Mouse (Mus musculus) embryonic facial prominence, embryonic 15.5 days (tissue): ENCODE results near the gene Znhit1. TPM values are rescaled to one million over a fixed set of nuclear protein-coding genes. Genes with fewer than 3 reads are reported as not detected.

ENCODE experiments used
- ATAC-seq: fragments of 200-750 bp; cut with Nextera tagmentation; 2 replicates; pipeline ENCODE4 v1.8.0; 2017; ENCODE audit warnings: low read depth, moderate TSS enrichment; ENCODE audit not compliant: insufficient number of reproducible peaks, low FRiP score, low TSS enrichment
- H3K27ac ChIP-seq: fragments of 300-500 bp; sonication (generic); replicated peaks from 2 replicates; pipeline ENCODE4 v1.5.1; 2015; ENCODE audit warnings: mild to moderate bottlenecking, inconsistent platforms
- H3K27me3 ChIP-seq: fragments of 300-500 bp; sonication (generic); 2 replicates; pipeline ENCODE4 v1.6.1; 2015; ENCODE audit warnings: inconsistent platforms
- H3K36me3 ChIP-seq: fragments of 300-500 bp; sonication (generic); 2 replicates; pipeline ENCODE4 v1.6.1; 2015; ENCODE audit warnings: mild to moderate bottlenecking, inconsistent platforms
- H3K4me1 ChIP-seq: fragments of 300-500 bp; sonication (generic); 2 replicates; pipeline ENCODE4 v1.6.1; 2015; ENCODE audit warnings: inconsistent platforms
- H3K4me2 ChIP-seq: fragments of 300-500 bp; sonication (generic); replicated peaks from 2 replicates; pipeline ENCODE4 v1.6.1; 2015; ENCODE audit warnings: mild to moderate bottlenecking, inconsistent platforms
- H3K4me3 ChIP-seq: fragments of 300-500 bp; sonication (generic); replicated peaks from 2 replicates; pipeline ENCODE4 v1.5.1; 2015; ENCODE audit warnings: mild to moderate bottlenecking, inconsistent platforms
- H3K9ac ChIP-seq: fragments of 300-500 bp; sonication (generic); 2 replicates; pipeline ENCODE4 v1.6.1; 2015; ENCODE audit warnings: inconsistent platforms
- H3K9me3 ChIP-seq: fragments of 300-500 bp; sonication (generic); replicated peaks from 2 replicates; pipeline ENCODE4 v1.6.1; 2016; ENCODE audit warnings: inconsistent platforms
- WGBS: fragments of 180-500 bp; shearing (Covaris S2); methylation state at CpG from one replicate; pipeline ENCODE4 v1.1.7; 2015; 5-methylcytosine and 5-hydroxymethylcytosine counted together
- polyA plus RNA-seq: library from polyadenylated mRNA; unstranded; fragments of >200 nt; fragmentation: Nextera tagmentation; extraction: Ambion mirVana; gene quantifications from 2 replicates; pipeline ENCODE4 v1.2.1, GENCODE M21; 2015

Znhit1 gene
- polyA plus RNA-seq, 1 experiment from 2014 or later, result 120 TPM

DNA sequence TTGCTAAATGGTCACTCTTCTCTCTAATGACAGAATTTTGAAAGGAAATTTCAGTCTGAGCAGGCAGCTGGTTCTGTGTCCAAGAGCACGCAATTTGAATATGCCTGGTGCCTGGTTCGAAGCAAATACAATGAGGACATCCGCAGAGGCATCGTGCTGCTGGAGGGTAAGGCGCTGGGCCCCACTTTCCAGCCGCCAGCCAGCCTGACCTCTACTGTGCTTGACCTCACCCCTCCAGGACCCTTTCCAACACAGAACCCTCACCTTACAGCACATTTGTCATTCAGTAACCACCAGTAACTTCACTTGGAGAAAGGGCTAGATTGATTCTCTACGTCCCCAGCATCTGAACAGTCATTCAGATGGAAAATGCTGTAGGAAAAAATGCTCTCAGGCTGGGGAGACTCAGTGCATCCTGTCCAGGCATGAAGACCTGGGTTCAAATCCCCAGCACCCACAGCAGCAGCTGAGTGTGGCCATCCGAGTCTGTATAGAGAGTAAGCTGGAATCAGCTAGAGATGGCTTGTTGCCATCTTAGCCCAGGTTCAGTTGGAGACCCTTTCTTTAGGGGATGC is 24.8 kb downstream of the Znhit1 start:
- Histone ChIP-seq H3K27ac (no peak overlapping the region), H3K4me2 (peak overlapping the region; percentile 70), H3K27me3 (no peaks in the 10 kb centered on the region), H3K4me3 (peak overlapping the region; percentile 67), H3K9ac (peak overlapping the region; percentile 70; the same call in 1 of the 2 replicates), H3K9me3 (no peaks in the 10 kb centered on the region), H3K36me3 (peaks cover 37% of the 10 kb centered on the region), H3K4me1 (peaks cover 14% of the 10 kb centered on the region)
- 77% methylated on average over 8 of the region's 8 CpGs for WGBS
- no peak for ATAC-seq

DNA sequence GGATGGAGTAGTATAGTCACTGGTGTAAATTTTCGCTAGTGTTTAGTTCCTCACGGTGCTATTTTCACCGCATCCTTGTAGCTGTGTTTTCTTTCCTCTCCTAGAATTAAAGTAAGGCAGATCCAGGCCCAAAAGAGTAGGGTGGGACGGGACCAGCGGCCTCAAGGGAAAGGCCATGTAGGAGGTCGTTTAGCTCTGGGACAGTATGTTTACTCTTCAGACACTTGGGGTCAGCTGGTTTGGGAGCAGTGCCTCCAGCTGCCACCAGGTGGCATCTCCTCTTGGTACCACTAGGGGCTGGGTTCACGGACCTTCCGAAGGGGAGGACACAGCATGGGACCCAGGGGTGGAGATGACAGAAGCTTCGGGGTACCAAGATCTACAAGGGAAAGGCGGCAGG is 25.3 kb downstream of the Znhit1 start:
- ATAC-seq, result peak; percentile 64; the same call in 1 of the 2 replicates
- H3K36me3 ChIP-seq, result peaks cover 33% of the 10 kb centered on the region
- peak overlapping the region; percentile 70 for H3K9ac ChIP-seq
- H3K4me3 ChIP-seq, result peak overlapping the region; percentile 67
- H3K4me1 ChIP-seq, result peaks cover 14% of the 10 kb centered on the region
- WGBS, result 2% methylated on average over 10 of the region's 10 CpGs
- peak overlapping the region; percentile 70 for H3K4me2 ChIP-seq
- H3K27me3 ChIP-seq, result no peaks in the 10 kb centered on the region
- no peaks in the 10 kb centered on the region for H3K9me3 ChIP-seq
- H3K27ac ChIP-seq, result peak overlapping the region; percentile 87

DNA sequence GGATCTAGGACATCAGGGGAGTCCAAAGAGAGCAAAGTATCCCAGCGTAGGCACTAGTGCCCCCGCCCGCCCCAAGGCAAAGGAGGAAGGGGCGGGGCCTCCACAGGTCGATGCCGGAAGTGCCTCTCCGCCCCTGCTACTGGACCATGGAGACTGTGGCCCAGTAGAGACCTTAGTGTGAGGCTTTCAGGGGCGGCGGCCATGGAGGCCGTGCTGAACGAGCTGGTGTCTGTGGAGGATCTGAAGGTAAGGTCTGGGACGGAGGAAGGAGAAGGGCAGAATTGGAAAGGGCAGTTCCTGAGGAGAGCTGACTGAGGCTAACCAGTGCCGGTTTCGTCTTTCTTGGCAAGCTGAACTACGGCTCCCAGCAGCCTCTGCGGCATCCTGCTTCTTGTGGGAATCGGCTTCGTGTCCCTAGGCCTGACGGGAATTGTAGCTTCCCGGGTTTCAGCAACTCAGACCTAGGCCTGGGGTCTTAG is 25.8 kb downstream of the Znhit1 start:
- Histone ChIP-seq H3K4me2 (peak overlapping the region; percentile 70), H3K36me3 (peaks cover 35% of the 10 kb centered on the region), H3K4me1 (peaks cover 14% of the 10 kb centered on the region), H3K9ac (peak overlapping the region; percentile 70), H3K27ac (peak overlapping the region; percentile 87), H3K9me3 (no peaks in the 10 kb centered on the region), H3K4me3 (peak overlapping the region; percentile 67), H3K27me3 (no peaks in the 10 kb centered on the region)
- WGBS, result 0% methylated on average over 20 of the region's 20 CpGs
- peak; percentile 92 for ATAC-seq

DNA sequence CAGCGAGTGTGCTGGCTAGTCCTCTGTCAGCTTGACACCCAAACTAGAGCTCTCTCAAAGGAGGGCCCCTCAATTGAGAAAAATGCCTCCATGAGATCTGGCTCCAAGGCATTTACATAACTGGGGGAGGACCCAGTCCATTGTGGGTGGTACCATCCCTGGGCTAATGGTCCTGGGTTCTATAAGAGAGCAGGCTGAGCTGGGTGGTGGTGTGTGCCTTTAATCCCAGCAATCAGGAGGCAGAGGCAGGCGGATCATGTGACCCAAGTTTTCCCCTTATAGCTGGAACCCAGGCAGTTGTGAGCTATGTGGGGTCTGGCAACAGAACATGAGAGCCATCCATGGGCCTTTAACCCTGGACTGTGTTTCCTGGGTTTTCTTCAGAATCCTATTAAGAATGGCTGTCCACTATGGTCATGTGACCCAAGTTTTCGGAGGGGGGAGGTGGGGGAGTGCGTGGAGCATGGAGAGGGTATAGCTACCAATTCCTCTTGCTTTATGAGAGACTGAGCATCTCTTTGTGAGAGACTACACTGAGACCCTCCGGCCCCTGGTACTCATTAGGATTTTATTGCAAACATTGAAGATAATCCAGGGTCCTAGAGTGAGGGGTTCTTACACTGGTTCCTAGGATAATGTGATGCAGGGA is 26.4 kb downstream of the Znhit1 start:
- Histone ChIP-seq H3K4me3 (peak overlapping the region; percentile 67), H3K27ac (peak overlapping the region; percentile 87), H3K4me1 (peaks cover 14% of the 10 kb centered on the region), H3K27me3 (no peaks in the 10 kb centered on the region), H3K4me2 (peak overlapping the region; percentile 70), H3K36me3 (peaks cover 35% of the 10 kb centered on the region), H3K9ac (peak overlapping the region; percentile 70; the same call in 1 of the 2 replicates), H3K9me3 (no peaks in the 10 kb centered on the region)
- 21% methylated on average over 5 of the region's 5 CpGs for WGBS
- ATAC-seq, result 0 out of 2 replicates have a peak, but pooled peaks have one; percentile 4

DNA sequence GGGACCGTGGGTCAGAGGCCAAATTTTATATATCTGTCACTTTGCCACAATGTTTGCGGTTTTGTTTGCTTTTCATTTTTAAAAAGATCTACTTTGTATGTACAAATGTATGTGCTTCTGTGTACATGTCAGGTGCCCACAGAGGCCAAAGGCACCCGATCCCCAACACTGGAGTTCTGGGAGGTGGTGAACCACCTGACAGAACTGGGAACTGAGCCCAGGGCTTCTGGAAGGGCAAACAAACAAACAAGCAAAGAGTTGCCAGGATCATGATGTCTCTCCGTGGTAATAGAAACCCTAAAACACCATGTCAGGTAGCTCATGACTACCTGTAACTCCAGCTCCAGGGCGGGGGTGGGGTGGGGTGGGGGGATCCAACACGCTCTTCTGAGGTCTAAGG is 27.8 kb downstream of the Znhit1 start:
- H3K4me2 ChIP-seq, result no peak overlapping the region
- H3K4me3 ChIP-seq, result no peak overlapping the region
- H3K4me1 ChIP-seq, result peaks cover 11% of the 10 kb centered on the region
- no peak for ATAC-seq
- peaks cover 23% of the 10 kb centered on the region for H3K36me3 ChIP-seq
- no peak overlapping the region for H3K27ac ChIP-seq
- no peak overlapping the region for H3K9ac ChIP-seq
- WGBS, result 90% methylated on average over 6 of the region's 6 CpGs
- no peaks in the 10 kb centered on the region for H3K9me3 ChIP-seq
- H3K27me3 ChIP-seq, result no peaks in the 10 kb centered on the region

DNA sequence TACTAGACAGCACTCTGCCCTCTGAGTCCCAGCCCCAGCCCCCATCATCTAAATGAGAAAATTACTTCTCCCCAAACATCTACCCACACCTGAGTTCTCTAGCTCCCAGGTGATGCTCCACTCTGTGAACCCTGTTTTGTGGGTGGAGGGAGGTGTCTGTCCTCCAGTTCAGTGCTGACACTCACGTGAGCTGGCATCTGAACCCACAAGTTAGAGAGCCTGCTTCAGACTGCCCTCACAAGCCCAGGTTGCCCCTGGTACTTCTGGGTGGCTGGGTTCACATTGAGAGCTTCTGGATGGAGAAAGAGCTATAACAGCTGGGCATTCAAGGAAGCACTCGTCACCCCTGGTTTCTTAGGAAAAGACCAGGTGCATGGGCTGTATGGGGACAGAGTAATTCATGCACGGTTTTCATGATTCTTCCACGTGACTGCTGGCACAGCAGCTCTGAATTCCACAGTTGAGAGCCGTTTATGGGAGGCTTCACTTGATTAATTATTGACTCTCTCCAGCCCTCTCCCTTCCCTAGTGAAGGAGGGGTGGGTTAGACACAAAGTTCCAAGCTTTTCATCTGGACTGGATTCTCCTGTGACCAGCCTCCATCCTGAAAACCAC is 28.7 kb downstream of the Znhit1 start:
- ATAC-seq, result no peak
- Histone ChIP-seq H3K9ac (no peak overlapping the region), H3K4me2 (no peak overlapping the region), H3K9me3 (no peaks in the 10 kb centered on the region), H3K36me3 (peaks cover 14% of the 10 kb centered on the region), H3K27ac (no peak overlapping the region), H3K4me1 (peaks cover 18% of the 10 kb centered on the region), H3K4me3 (no peak overlapping the region), H3K27me3 (no peaks in the 10 kb centered on the region)
- whole genome bisulfite sequencing, result 77% methylated on average over 5 of the region's 5 CpGs

DNA sequence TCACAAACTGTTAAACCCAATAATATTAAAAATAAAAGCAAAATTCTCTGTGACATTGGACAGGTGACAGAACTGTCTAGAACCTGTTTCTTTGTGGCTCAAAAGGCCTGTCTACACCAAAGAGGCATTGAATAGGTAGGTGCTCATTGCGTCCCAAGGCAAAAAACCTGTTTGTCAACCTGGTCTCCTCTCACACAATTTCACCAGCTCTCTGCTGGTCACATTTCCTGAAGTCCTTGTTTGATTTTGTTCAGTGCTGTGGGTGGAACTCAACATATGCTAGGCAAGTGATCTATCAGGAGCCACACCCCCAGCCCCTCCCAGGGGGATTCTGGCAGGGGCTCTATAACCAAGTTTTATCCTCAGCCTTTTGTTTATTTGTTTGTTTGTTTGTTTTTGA is 30.6 kb downstream of the Znhit1 start:
- H3K9ac ChIP-seq, result no peak overlapping the region
- 0 out of 2 replicates have a peak, but pooled peaks cover 2% of the 10 kb centered on the region for H3K36me3 ChIP-seq
- 80% methylated on average over 1 of the region's 1 CpGs for WGBS
- no peak for ATAC-seq
- H3K4me3 ChIP-seq, result no peak overlapping the region
- H3K9me3 ChIP-seq, result no peaks in the 10 kb centered on the region
- no peak overlapping the region for H3K4me2 ChIP-seq
- no peak overlapping the region for H3K27ac ChIP-seq
- H3K27me3 ChIP-seq, result no peaks in the 10 kb centered on the region
- peaks cover 21% of the 10 kb centered on the region for H3K4me1 ChIP-seq

DNA sequence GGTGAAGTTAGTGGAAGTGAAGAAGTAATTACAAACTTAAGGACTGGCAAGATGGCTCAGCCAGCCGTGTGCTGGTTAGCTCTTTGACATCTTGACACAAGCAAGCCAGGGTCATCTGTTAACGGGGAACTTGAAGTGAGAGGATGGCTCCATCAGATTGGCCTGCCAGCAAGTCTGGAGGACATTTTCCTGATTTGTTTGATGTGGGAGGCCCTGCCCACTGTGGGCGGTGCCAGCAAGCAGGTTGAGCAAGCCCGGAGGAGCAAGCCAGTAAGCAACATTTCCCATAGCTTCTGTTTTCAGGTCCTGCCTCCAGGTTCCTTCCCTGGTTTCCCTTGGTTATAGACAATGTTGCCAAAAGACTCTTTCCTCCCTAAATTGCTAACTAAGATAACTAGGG is 32.2 kb downstream of the Znhit1 start:
- Histone ChIP-seq H3K27me3 (no peaks in the 10 kb centered on the region), H3K27ac (no peak overlapping the region), H3K9me3 (no peaks in the 10 kb centered on the region), H3K4me2 (no peak overlapping the region), H3K36me3 (0 out of 2 replicates have a peak, but pooled peaks cover 2% of the 10 kb centered on the region), H3K4me1 (peaks cover 19% of the 10 kb centered on the region), H3K9ac (no peak overlapping the region), H3K4me3 (no peak overlapping the region)
- 82% methylated on average over 4 of the region's 4 CpGs for WGBS
- ATAC-seq, result no peak

DNA sequence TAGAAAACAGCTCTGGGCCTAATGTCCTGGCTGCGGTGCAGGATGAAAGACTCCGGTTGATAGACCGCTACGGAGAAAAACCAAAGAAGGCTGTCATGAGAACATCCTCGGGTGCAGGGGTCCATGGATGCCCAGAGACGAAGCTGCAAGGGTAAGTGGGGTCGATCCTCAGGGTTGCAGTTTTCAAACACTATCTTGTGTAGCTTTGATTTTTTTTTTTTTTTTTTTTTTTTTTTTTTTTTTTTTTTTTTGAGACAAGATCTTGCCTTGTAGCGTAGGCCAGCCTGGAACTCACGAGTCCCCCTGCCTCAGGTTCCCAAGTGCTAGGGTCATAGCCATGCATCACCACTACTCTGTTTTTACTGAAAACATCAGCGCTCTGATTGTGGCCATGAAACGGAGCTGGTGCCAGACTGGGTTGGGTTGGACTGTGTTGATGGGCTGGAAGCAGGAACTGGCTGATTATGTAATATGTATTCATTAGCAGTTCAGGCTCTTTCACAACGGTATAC is 34.3 kb downstream of the Znhit1 start:
- H3K27ac ChIP-seq, result peak overlapping the region; percentile 67; the same call in 1 of the 2 replicates
- ATAC-seq, result peak; percentile 30
- peak overlapping the region; percentile 81 for H3K4me3 ChIP-seq
- peak overlapping the region; percentile 65 for H3K4me2 ChIP-seq
- peaks cover 19% of the 10 kb centered on the region for H3K4me1 ChIP-seq
- no peaks in the 10 kb centered on the region for H3K9me3 ChIP-seq
- 0 out of 2 replicates have a peak, but pooled peaks cover 2% of the 10 kb centered on the region for H3K36me3 ChIP-seq
- H3K27me3 ChIP-seq, result no peaks in the 10 kb centered on the region
- 2% methylated on average over 12 of the region's 12 CpGs for WGBS
- peak overlapping the region; percentile 53 for H3K9ac ChIP-seq

DNA sequence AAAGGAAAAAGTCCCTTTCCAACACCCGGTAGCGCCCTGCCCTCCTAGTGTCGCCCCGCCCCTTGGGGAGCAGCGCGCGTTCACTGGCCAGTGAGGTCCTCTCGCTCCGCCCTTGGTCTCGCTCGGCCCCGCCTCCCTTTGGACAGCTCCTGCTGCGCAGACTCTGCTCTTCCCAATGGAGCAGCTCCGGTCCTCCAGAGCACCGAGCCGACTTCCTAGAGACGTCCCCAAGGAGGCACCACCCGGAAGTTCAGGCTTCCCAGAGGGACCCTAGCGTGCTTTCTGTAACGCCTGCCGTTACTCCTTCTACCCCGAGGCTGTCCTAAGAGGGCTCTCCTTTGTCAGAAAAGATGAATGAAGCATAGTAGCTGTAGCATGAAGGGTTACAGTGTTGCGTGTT is 34.8 kb downstream of the Znhit1 start, which contains the start of gene Fis1:
TSS of gene Fis1 (plus strand) at position 261 of the 400 bp plus-strand sequence.
- H3K4me3 ChIP-seq, result peak within 1 kb of the TSS; percentile 81
- H3K4me1 ChIP-seq, result peaks cover 19% of the 10 kb centered on the region
- WGBS, result under 1% methylated on average over 23 of the region's 23 CpGs
- no peaks in the 10 kb centered on the region for H3K9me3 ChIP-seq
- peak within 1 kb of the TSS; percentile 65 for H3K4me2 ChIP-seq
- no peaks in the 10 kb centered on the region for H3K27me3 ChIP-seq
- peak within 1 kb of the TSS; percentile 67; the same call in 1 of the 2 replicates for H3K27ac ChIP-seq
- peak within 1 kb of the TSS; percentile 53 for H3K9ac ChIP-seq
- 0 out of 2 replicates have a peak, but pooled peaks cover 2% of the 10 kb centered on the region for H3K36me3 ChIP-seq
- peak; percentile 99 for ATAC-seq

DNA sequence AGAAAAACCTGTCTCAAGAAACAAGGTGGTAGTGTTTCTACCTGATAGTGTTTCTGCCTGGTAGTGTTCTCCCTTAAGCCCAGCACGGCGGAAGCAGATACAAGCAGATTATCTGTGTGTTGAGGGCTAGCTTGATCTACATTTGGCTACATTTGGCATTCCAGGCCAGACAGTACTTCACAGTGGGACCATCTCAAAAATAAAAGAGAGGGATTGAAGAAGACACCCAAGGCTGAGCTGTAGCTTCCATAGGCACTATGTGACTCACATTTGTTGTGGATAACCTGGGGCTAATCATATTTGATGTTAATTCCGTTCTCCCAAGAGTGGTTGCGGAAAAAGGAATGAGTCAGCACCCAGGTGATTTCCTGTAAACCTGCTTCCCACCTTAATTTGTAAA is 35.7 kb downstream of the Znhit1 start:
- H3K4me3 ChIP-seq, result 0 out of 2 replicates have a peak overlapping the region, but pooled peaks have one; percentile 81
- 65% methylated on average over 4 of the region's 4 CpGs for WGBS
- H3K27ac ChIP-seq, result no peak overlapping the region
- no peaks in the 10 kb centered on the region for H3K9me3 ChIP-seq
- no peak for ATAC-seq
- H3K9ac ChIP-seq, result no peak overlapping the region
- no peaks in the 10 kb centered on the region for H3K27me3 ChIP-seq
- H3K36me3 ChIP-seq, result no peaks in the 10 kb centered on the region
- peaks cover 19% of the 10 kb centered on the region for H3K4me1 ChIP-seq
- H3K4me2 ChIP-seq, result no peak overlapping the region
